Mouse (Mus musculus) kidney, adult 18-20 months (tissue): ENCODE data around the gene Tyro3.

Experiments used
- DNase-seq: peaks from one replicate; pipeline ENCODE4 v3.0.0; 2021

The Tyro3 gene

DNA sequence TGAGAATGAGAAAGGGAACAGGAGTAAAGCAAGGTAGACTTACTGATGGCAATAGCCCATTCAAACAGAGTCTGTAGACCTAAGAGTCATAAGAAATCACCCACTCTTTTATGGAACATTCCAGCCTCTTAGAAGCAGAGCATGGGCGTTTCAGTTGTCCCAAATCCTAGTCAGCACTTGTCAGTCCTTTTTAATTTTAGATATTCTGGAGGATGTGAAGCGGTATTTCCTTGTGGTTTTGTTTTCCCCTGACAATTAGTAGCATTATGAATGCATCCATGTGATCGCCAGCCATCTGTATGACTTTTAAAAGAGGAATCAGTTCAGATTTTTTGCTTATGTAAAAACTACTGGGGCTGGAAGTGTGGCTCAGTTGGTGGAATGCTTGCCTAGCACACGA lies 67.0 kb downstream of the Tyro3 start:
- DNase-seq, result no peak
